Mouse (Mus musculus) hindbrain, embryonic 12.5 days (tissue): Measurements from ENCODE around the gene Myo18a. TPM values are rescaled to one million over a fixed set of nuclear protein-coding genes. Genes with fewer than 3 reads are reported as not detected.
A peak's percentile ranks its signal among the peaks of the same experiment; 100 is the strongest.

Experiments used
- ATAC-seq: fragments of 200-750 bp; cut with Nextera tagmentation; 2 replicates; pipeline ENCODE4 v1.8.0; 2017; ENCODE audit warnings: moderate TSS enrichment; ENCODE audit not compliant: low FRiP score
- H3K27ac ChIP-seq: fragments of 300-500 bp; sonication (generic); 2 replicates; pipeline ENCODE4 v1.5.1; 2016; ENCODE audit warnings: mild to moderate bottlenecking
- H3K27me3 ChIP-seq: fragments of 300-500 bp; sonication (generic); 2 replicates; pipeline ENCODE4 v1.6.1; 2016; ENCODE audit warnings: mild to moderate bottlenecking
- H3K36me3 ChIP-seq: fragments of 300-500 bp; sonication (generic); 2 replicates; pipeline ENCODE4 v1.6.1; 2016; ENCODE audit warnings: mild to moderate bottlenecking
- H3K4me1 ChIP-seq: fragments of 300-500 bp; sonication (generic); 2 replicates; pipeline ENCODE4 v1.6.1; 2016
- H3K4me2 ChIP-seq: fragments of 300-500 bp; sonication (generic); replicated peaks from 2 replicates; pipeline ENCODE4 v1.6.1; 2016; ENCODE audit warnings: mild to moderate bottlenecking
- H3K4me3 ChIP-seq: fragments of 300-500 bp; sonication (generic); 2 replicates; pipeline ENCODE4 v1.5.1; 2016; ENCODE audit warnings: mild to moderate bottlenecking
- H3K9ac ChIP-seq: fragments of 300-500 bp; sonication (generic); 2 replicates; pipeline ENCODE4 v1.6.1; 2016; ENCODE audit warnings: mild to moderate bottlenecking, moderate library complexity
- H3K9me3 ChIP-seq: fragments of 300-500 bp; sonication (generic); replicated peaks from 2 replicates; pipeline ENCODE4 v1.6.1; 2016; ENCODE audit warnings: mild to moderate bottlenecking
- WGBS: fragments of 180-500 bp; shearing (Covaris S2); methylation state at CpG from one replicate; pipeline ENCODE4 v1.1.7; 2016; 5-methylcytosine and 5-hydroxymethylcytosine counted together
- polyA plus RNA-seq: library from polyadenylated mRNA; unstranded; fragments of >200 nt; fragmentation: Nextera tagmentation; extraction: Ambion mirVana; gene quantifications from 2 replicates; pipeline ENCODE4 v1.2.1, GENCODE M21; 2016

Myo18a gene
- polyA plus RNA-seq, 1 experiment from 2014 or later = 55.9 TPM

- Histone ChIP-seq H3K36me3 (peaks cover 23% of the 10 kb centered on the region), H3K4me2 (no peak overlapping the region), H3K9ac (no peak overlapping the region), H3K9me3 (no peaks in the 10 kb centered on the region), H3K4me1 (peaks cover 54% of the 10 kb centered on the region), H3K27ac (peak overlapping the region; percentile 58), H3K27me3 (peaks cover 64% of the 10 kb centered on the region), H3K4me3 (no peak overlapping the region)
- no peak for ATAC-seq
- WGBS = 60% methylated on average over 12 of the region's 12 CpGs
Observed at GRCm38 (mm10) chr11:77864771-77865170, 101.7 kb downstream of the Myo18a start.

GRCm38 (mm10) chr11:77867419-77868083 lies 104.5 kb downstream of the Myo18a start:
- peaks cover 9% of the 10 kb centered on the region for H3K36me3 ChIP-seq
- peak; percentile 33; the same call in 1 of the 2 replicates for ATAC-seq
- H3K4me3 ChIP-seq = no peak overlapping the region
- H3K4me2 ChIP-seq = no peak overlapping the region
- peaks cover 55% of the 10 kb centered on the region for H3K4me1 ChIP-seq
- H3K9ac ChIP-seq = peak overlapping the region; percentile 19; the same call in 1 of the 2 replicates
- peaks cover 45% of the 10 kb centered on the region for H3K27me3 ChIP-seq
- H3K9me3 ChIP-seq = no peaks in the 10 kb centered on the region
- H3K27ac ChIP-seq = peak overlapping the region; percentile 64
- 15% methylated on average over 11 of the region's 12 CpGs for WGBS

GRCm38 (mm10) chr11:77871436-77871835 lies 108.4 kb downstream of the Myo18a start:
- H3K27ac ChIP-seq = no peak overlapping the region; the same call in 1 of the 2 replicates

GRCm38 (mm10) chr11:77872236-77872635 lies 109.2 kb downstream of the Myo18a start:
- peak; percentile 7; the same call in 1 of the 2 replicates for ATAC-seq
- Histone ChIP-seq H3K9ac (peak overlapping the region; percentile 20; the same call in 1 of the 2 replicates), H3K27me3 (peaks cover 15% of the 10 kb centered on the region), H3K27ac (peak overlapping the region; percentile 60), H3K4me2 (peak overlapping the region; percentile 35), H3K4me1 (peaks cover 68% of the 10 kb centered on the region), H3K36me3 (no peaks in the 10 kb centered on the region), H3K9me3 (no peaks in the 10 kb centered on the region), H3K4me3 (no peak overlapping the region; the same call in 1 of the 2 replicates)
- WGBS = 4% methylated on average over 11 of the region's 11 CpGs

More at GRCm38 (mm10) chr11:77871436-77871835, 108.4 kb downstream of the Myo18a start:
- H3K9me3 ChIP-seq = no peaks in the 10 kb centered on the region
- H3K9ac ChIP-seq = no peak overlapping the region
- peaks cover 20% of the 10 kb centered on the region for H3K27me3 ChIP-seq
- WGBS = 26% methylated on average over 4 of the region's 4 CpGs
- ATAC-seq = no peak
- H3K4me3 ChIP-seq = no peak overlapping the region
- no peak overlapping the region for H3K4me2 ChIP-seq
- peaks cover 69% of the 10 kb centered on the region for H3K4me1 ChIP-seq
- no peaks in the 10 kb centered on the region for H3K36me3 ChIP-seq

GRCm38 (mm10) chr11:77872685-77873084 lies 109.6 kb downstream of the Myo18a start:
- Histone ChIP-seq H3K4me2 (peak overlapping the region; percentile 35), H3K9me3 (no peaks in the 10 kb centered on the region), H3K9ac (no peak overlapping the region), H3K4me1 (peaks cover 65% of the 10 kb centered on the region), H3K27ac (peak overlapping the region; percentile 62), H3K4me3 (no peak overlapping the region), H3K36me3 (no peaks in the 10 kb centered on the region), H3K27me3 (peaks cover 18% of the 10 kb centered on the region)
- ATAC-seq = peak; percentile 15; the same call in 1 of the 2 replicates
- WGBS = 7% methylated on average over 7 of the region's 7 CpGs

GRCm38 (mm10) chr11:77873116-77873515 lies 110.1 kb downstream of the Myo18a start:
- no peak for ATAC-seq
- H3K27me3 ChIP-seq = peaks cover 18% of the 10 kb centered on the region
- H3K4me2 ChIP-seq = no peak overlapping the region; the same call in 1 of the 2 replicates
- WGBS = 51% methylated on average over 3 of the region's 3 CpGs
- H3K36me3 ChIP-seq = no peaks in the 10 kb centered on the region
- H3K9ac ChIP-seq = no peak overlapping the region
- H3K4me3 ChIP-seq = no peak overlapping the region
- H3K9me3 ChIP-seq = no peaks in the 10 kb centered on the region
- H3K27ac ChIP-seq = peak overlapping the region; percentile 62; the same call in 1 of the 2 replicates
- peaks cover 60% of the 10 kb centered on the region for H3K4me1 ChIP-seq

- H3K4me1 ChIP-seq = peaks cover 51% of the 10 kb centered on the region
- 50% methylated on average over 6 of the region's 6 CpGs for WGBS
- peak overlapping the region; percentile 69; the same call in 1 of the 2 replicates for H3K27ac ChIP-seq
- no peak; the same call in 1 of the 2 replicates for ATAC-seq
- H3K36me3 ChIP-seq = no peaks in the 10 kb centered on the region
- H3K9ac ChIP-seq = no peak overlapping the region
- H3K27me3 ChIP-seq = peaks cover 9% of the 10 kb centered on the region; the same call in 1 of the 2 replicates
- H3K9me3 ChIP-seq = no peaks in the 10 kb centered on the region
- no peak overlapping the region for H3K4me3 ChIP-seq
- no peak overlapping the region for H3K4me2 ChIP-seq
Observed at GRCm38 (mm10) chr11:77874685-77875231, 111.7 kb downstream of the Myo18a start.

- H3K36me3 ChIP-seq = no peaks in the 10 kb centered on the region
- H3K27ac ChIP-seq = peak overlapping the region; percentile 69
- no peak overlapping the region for H3K4me3 ChIP-seq
- WGBS = 28% methylated on average over 5 of the region's 5 CpGs
- peak; percentile 74 for ATAC-seq
- no peak overlapping the region for H3K4me2 ChIP-seq
- H3K4me1 ChIP-seq = peaks cover 51% of the 10 kb centered on the region
- peaks cover 9% of the 10 kb centered on the region; the same call in 1 of the 2 replicates for H3K27me3 ChIP-seq
- H3K9ac ChIP-seq = no peak overlapping the region
- no peaks in the 10 kb centered on the region for H3K9me3 ChIP-seq
Observed at GRCm38 (mm10) chr11:77875269-77875668, 112.2 kb downstream of the Myo18a start.

- no peaks in the 10 kb centered on the region for H3K9me3 ChIP-seq
- 0 out of 2 replicates have a peak, but pooled peaks have one; percentile 18 for ATAC-seq
- H3K4me1 ChIP-seq = peaks cover 50% of the 10 kb centered on the region
- H3K4me3 ChIP-seq = no peak overlapping the region
- no peak overlapping the region for H3K4me2 ChIP-seq
- H3K27me3 ChIP-seq = peaks cover 9% of the 10 kb centered on the region; the same call in 1 of the 2 replicates
- no peak overlapping the region for H3K9ac ChIP-seq
- no peaks in the 10 kb centered on the region for H3K36me3 ChIP-seq
- 55% methylated on average over 26 of the region's 26 CpGs for WGBS
- H3K27ac ChIP-seq = peak overlapping the region; percentile 69
Observed at GRCm38 (mm10) chr11:77875847-77876759, 113.1 kb downstream of the Myo18a start.

GRCm38 (mm10) chr11:77876760-77877148 lies 113.7 kb downstream of the Myo18a start:
- Histone ChIP-seq H3K27me3 (peaks cover 13% of the 10 kb centered on the region), H3K9ac (no peak overlapping the region), H3K4me1 (peaks cover 44% of the 10 kb centered on the region), H3K27ac (peak overlapping the region; percentile 69), H3K4me2 (no peak overlapping the region), H3K36me3 (no peaks in the 10 kb centered on the region), H3K4me3 (no peak overlapping the region), H3K9me3 (no peaks in the 10 kb centered on the region)
- no peak for ATAC-seq
- WGBS = 48% methylated on average over 11 of the region's 11 CpGs

- peak overlapping the region; percentile 87 for H3K27ac ChIP-seq
- peak; percentile 6; the same call in 1 of the 2 replicates for ATAC-seq
- peaks cover 46% of the 10 kb centered on the region for H3K4me1 ChIP-seq
- no peaks in the 10 kb centered on the region for H3K36me3 ChIP-seq
- H3K9ac ChIP-seq = peak overlapping the region; percentile 35; the same call in 1 of the 2 replicates
- 29% methylated on average over 10 of the region's 10 CpGs for WGBS
- peak overlapping the region; percentile 16; the same call in 1 of the 2 replicates for H3K4me2 ChIP-seq
- H3K9me3 ChIP-seq = no peaks in the 10 kb centered on the region
- peaks cover 27% of the 10 kb centered on the region for H3K27me3 ChIP-seq
- H3K4me3 ChIP-seq = no peak overlapping the region
Observed at GRCm38 (mm10) chr11:77884524-77885245, 121.6 kb downstream of the Myo18a start.
